Mouse (Mus musculus): ENCODE results near the gene Tgfb1.

DNA sequence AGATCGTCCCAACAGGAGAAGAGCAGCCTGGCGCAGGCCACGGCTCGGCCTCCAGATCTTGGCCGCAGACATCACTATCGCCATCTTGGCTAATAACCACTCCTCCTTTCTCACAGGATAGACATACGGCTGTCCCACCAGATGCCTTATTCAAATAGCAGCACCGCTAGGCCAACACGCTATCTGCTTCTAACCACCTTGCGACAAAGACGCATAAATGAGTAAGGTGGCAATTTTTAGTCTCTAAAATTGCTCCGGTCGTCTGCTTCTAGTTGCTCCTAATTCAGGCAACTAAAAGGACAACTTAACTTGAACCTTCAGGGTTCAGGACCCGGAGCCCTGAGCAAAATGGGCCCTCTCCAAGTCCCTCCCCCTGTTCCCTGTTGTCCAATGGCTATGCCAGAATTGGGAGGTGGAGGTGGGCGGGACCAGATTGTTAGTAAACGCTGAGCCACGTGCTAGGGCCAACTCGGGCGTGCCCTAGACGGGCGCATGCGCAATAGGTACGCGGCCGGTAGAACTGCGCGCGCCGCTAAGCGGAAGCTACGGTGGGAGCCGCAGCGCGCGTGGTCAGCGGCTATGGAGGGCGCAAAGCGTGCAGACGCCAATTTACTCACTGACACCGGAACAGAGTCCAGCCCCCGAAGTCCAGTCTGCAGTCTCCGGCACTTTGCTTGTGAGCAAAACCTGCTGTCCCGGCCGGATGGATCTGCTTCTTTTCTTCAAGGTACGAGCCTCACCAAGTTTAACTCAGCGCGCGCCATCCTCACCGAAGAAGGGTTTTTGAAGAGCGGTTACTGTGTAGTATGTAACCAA lies 27.9 kb upstream of the Tgfb1 start, which contains the start of the genes Bckdha and Exosc5:
- TF ChIP-seq CTCF (IDR thresholded peaks at IDR 0.05; ENCODE audit: low read depth), result no peak
- peak; percentile 95 for TF ChIP-seq EP300 (IDR thresholded peaks at IDR 0.05; ENCODE audit: low read depth)
